Mouse (Mus musculus): Measurements from ENCODE around the gene Dnajb4.

Gene Dnajb4

DNA sequence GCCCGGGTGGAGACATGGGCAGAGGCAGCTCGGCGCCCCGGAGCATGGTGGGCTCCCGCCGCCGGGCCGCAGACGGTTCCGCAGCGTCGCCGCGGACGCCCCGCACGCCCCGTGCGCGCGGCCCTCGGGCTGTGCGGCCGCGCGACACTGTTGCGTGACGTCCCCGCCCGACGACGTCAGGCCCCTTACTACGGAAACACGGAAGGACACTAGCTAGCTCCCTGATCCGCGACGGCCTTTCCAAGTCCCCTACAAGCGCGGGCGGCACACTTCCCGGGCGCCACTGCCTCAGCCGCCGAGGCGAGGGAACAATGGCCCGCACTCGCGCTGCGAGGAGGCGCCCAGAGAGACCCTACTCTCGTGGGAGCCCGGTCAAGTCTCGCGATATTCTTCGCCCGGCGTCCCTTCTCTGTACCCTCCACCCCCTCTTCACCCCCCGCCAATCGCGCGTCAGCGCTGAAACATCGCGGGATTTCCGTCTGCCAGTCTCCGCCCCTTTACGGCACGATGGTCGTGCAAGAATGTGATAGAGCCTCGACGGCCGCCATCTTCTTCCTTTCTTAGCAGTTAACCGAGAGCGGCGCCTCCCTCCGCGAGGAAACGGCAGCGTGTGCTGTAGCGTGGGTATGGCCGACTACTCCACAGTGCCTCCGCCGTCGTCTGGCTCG is at the start of gene Dnajb4, which contains the start of gene Fubp1:
Gene Dnajb4 (minus strand): TSS at position 336 of the 668 bp plus-strand sequence.
Gene Fubp1 (plus strand): TSS at position 456 of the 668 bp plus-strand sequence.
- peak; percentile 100 for DNase-seq

DNA sequence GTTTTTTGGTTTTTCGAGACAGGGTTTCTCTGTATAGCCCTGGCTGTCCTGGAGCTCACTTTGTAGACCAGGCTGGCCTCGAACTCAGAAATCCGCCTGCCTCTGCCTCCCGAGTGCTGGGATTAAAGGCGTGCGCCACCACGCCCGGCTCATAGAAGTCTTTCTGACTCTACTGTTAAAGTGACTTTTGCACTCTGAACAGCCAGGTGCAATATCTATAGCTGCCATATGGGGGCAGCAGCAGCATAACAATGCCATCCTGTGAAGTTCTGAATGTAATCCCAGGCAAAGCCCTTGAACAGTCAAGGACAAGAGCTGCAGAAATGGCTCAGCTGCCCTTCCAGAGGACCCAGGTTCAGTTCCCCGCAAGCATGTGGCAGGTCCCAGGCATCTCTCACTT is 49.3 kb upstream of the Dnajb4 start:
- DNase-seq, result peak; percentile 86

DNA sequence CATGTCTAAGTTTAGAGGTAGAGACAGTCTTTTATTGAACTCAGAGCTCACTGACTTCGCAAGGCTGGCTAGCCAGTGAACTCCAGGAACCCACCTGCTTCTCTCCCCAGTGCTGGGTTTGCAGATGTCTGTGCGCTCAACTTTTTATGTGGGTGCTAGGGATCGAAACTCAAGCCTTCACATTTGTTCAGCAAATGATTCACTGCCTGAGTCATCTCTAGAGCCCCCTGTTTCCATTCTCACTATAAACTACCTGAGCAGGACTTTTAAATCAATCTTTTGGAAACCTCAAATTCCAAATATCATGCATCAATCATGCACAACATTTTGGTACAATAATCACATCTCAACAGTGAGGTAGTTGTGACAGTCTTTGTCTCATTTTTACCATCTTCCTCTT is 47.4 kb upstream of the Dnajb4 start:
- no peak for DNase-seq

DNA sequence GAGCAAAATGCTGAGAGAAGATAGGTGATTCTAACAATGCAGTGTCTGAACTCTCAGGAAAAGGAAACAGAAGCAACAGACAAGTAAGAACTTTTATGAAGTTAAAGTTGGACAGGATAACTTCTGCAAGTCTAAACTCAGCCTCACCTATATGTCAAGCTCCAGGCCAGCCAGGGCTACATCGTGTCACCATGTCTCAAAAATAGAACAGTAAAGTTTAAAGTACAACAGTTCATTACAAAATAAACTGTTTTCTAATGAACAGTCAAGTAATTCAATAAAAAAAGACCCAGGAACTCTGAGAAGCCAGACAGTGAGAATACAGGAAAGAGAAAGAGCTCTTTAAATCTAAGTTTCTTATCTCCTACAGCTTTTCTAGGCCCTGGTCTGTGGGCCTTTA is 40.4 kb upstream of the Dnajb4 start:
- no peak for DNase-seq

DNA sequence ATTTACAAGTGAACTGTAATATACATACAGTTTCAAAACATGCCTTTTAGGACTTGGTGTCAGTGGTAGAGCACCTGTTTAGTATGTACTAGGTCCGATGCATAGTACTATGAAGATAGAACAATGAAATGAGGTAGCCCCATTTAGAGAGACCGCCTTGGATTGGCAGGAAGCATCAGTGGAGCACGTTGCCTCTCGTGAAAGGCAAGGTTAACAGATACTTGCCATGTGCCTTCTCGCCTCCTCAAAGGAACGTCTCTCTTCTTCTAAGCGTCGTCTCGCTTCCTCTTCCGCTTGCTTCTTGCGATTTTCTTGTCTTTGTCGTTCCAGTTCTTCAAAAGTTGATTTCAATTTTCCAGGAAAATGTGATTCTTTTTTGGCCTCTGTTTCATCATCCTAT is 37.6 kb upstream of the Dnajb4 start:
- DNase-seq, result no peak

DNA sequence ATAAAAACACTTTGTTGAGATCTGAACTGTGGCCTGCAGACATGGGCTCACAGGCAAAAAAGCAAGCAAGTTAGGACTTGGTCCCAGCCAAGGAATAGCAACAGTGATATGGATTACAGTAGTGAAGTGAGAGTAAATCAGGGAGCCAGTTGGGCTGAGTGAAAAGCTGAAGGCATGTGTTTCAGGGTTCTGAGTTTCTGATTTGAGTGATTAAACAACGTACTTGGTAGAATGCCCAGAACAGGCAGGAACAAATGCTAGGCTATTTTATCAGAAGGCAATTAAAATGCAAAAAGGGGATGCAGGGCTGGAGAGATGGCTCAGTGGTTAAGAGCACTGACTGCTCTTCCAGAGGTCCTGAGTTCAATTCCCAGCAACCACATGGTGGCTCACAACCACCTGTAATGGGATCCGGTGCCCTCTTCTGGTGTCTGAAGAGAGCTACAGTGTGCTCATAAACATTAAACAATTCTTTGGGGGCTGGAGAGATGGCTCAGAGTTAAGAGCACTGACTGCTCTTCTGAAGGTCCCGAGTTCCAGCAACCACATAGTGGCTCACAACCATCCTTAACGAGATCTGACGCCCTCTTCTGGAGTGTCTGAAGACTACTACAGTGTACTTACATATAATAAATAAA is 35.3 kb upstream of the Dnajb4 start:
- DNase-seq, result no peak

DNA sequence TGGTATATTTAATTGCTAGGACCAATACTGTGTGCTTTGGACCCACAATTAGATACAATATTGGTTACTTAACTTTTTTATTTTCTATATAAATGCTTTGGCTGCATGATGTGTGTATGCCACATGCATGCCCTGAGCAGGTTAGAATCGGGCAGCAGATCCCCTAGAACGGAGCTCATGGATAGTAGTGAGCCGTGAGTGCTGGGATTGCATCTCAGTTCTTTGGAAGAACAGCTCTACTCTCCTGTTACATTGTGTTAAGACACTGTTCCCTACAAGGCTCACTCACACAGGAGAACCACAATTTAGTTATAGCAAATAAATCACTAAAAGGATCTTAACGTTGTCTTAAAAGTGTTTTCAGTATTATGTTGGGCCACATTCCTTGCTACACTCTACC is 33.2 kb upstream of the Dnajb4 start:
- no peak for DNase-seq

DNA sequence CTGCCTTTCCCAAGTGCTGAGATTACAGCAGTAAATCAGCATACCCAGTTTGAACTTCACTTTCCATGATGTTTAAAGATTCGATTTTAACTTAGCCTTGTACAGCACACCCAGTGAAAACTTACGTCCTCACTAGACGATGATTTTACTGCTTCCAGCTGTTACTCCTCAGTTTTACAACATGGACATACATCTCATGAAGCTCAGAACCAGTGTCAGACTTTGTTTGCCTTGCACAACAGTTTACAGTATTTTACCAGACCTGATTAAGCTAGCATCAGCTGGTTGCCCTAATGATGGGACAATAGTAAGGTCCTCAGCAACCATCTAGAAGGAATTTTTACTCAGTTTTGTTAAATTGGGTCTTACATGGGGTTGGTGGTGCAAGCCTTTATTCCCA is 31.0 kb upstream of the Dnajb4 start:
- DNase-seq, result no peak

DNA sequence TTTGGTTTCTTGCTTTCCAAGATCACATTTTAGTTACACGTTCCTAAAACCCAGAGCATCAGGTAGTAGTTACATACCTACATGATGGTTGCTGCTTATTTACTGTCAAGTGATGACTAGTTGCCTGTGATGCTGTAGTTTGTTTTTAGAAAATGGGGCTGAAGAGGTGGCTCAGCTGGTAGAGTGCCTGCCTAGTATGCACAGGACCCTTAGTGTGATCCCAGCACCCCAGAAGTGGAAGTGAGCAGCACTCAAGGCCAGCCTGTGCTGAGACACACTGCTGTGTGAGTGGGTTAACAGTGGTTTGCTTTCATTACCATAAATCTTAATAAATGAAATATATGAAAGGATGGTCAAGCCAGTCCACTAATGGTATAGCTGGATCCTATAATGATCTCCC is 29.5 kb upstream of the Dnajb4 start:
- DNase-seq, result no peak

DNA sequence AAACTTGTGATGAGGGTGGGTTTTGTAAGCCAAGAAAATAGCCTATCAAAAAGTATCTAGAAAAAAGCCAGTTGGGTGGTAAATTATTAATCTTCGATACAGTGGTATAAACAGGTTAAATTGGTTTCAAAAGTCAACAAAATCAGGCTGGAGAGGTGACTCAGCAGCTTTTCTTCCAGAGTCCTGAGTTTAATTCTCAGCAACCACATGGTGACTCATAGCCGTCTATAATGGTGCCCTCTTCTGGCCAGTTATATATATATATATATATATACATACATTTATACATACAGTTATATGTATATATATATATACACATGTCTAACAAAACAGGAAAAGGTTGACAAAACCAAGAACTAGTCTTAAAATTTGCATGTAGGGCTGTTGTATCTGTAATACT is 28.7 kb upstream of the Dnajb4 start:
- no peak for DNase-seq

DNA sequence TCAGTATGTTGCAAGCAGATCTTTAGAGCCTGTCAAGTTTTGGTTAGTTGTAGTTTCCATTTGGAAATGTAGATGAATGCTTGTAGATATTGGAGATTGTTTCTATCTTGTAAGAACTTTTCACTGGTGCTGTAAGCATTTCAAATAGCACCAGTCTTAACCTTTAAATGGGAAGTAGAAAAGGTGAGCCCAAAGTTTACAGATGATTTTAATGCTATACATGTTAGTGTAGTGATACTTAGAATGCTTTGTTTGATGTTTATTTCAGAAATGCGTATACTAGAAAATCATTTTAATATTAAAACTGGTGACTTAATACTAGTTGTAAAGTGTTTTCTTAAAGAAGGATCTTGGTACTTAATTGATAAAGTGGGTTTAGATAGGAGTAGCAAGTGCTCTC is 25.7 kb upstream of the Dnajb4 start:
- DNase-seq, result no peak

DNA sequence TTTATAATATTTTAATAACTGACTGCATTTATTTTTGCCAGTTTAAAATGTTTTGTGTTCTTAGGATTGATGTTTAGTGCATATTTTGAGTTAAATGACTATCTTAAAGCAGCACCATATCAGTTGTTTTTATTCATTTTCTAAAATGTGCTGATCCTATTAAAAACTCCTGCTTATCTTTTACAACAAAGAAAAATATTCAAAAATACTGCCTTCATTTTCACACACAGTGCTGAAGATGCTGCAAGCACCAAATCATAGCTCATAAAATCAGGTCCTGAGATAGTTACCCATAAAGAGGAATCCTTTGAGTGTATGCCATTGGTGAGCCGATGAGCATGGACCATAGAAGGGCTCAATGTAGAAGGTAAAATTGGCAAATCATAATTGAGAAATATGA is 25.1 kb upstream of the Dnajb4 start:
- DNase-seq, result no peak

DNA sequence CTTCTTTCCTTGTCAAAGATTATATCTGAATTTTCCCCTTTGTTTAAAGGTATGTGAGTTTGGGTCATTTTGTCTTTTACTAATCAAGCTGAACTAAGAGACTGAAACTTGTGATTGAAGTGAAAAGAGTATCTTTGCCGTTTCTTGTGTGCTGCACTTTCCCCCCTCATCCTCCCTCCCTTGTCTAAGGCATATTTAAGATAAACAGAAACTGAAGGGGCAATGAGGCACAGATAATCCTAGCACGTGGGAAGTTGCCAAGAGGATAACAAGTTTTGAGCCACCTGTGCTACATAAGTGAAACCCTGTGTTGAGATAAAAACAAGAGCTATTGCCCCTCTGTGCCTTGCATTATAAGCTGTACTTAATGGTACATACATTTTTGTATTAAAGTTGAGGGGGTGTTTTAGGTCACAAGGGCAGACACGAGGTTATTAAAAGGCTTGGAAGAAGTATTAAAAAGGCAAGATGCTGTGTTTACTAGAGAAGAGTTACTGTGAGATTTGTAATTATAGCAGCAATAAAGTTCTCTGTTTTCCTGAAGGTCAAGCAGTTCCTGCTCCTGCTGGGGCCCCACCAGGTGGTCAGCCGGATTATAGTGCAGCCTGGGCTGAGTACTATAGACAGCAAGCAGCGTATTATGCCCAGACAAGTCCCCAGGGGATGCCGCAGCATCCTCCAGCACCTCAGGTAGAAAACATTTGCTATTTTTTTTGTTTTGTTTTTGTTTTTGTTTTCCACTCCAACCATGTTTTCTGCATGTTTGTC is 21.4 kb upstream of the Dnajb4 start:
- peak; percentile 16 for DNase-seq

DNA sequence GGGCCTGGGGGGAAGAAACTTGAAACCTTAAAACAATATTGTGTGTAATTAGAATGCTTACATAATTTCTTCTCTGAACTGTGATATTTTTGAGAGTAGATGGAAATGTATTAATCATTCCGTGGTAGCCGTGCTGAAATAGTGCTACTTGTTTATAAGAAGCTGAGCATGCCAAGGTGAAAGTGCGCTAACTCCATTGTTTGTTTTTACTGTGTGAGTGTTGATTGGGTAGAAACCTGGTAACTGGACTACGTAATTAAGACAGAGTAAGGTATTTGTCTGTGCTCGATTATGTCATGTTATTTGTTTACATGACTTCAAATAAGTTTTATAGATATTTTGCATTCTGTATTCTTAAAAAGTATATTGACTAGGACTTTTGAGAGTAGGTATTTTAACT is 19.2 kb upstream of the Dnajb4 start:
- DNase-seq, result no peak

DNA sequence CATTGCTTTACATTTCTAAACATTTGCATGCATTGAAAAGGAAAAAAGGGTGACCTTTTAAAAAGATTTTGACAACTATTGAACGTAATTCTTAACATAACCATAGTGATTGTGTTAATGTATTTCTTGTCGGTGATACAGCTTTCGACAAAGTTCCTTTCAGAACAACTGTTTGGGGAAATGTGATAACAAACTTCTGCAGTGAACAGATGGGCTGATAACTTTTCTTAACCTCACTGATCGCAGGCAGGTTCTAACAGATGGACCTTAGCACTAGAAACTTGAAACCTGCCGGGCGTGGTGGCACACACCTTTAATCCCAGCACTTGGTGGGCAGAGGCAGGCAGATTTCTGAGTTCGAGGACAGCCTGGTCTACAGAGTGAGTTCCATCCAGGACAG is 18.7 kb upstream of the Dnajb4 start:
- no peak for DNase-seq

DNA sequence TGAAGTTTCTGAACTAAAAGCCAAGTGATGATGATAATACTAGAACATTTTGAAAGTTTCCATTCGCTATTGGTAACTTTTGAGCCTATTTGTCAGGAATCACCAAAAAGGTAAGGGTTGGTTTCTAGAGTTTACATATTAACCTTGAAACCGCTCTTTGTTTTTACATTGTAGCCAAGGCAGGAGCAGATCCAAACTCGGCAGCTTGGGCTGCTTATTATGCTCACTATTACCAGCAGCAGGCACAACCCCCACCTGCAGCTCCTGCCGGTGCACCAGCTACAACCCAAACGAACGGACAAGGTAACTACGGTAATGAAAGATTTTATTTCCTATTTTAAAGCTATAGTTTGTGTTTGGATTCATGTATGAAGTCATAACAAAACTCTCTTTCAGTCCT is 15.8 kb upstream of the Dnajb4 start:
- DNase-seq, result no peak

DNA sequence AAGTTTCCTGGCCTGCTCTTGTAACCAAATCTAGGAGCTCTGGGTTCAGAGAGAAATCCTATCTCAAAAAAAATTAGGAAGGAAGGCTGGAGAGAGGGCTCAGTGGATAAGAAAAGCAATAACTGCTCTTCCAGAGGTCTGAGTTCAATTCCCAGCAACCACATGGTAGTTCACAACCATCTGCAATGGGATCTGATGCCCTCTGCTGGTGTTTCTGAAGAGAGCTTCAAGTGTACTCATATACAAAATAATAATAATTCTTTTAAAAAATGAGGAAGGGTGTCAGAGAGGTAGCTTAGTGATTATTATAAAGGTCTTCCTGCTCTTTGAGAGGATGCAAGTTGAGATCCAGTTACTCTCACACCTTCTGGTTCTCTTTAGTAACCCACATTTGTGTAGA is 14.8 kb upstream of the Dnajb4 start:
- no peak for DNase-seq

DNA sequence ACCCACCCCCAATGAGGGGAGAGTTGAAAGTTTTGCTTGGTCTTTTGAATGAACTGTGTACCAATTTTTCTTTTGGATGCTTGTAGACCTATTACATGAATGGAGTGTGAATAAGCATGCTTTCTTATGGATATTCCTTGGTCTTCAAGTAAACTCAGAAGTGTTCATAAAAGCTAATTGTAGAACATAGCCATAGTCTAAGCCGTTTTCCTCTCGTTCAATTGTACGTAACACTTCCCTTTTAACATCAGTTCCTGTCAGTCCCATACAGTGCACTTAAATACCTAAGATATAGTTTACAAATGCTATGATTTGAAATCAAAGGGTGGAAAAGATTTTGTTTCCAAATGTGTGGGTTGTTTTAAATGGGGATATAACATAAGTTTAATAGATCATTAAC is 3.3 kb upstream of the Dnajb4 start:
- no peak for DNase-seq

DNA sequence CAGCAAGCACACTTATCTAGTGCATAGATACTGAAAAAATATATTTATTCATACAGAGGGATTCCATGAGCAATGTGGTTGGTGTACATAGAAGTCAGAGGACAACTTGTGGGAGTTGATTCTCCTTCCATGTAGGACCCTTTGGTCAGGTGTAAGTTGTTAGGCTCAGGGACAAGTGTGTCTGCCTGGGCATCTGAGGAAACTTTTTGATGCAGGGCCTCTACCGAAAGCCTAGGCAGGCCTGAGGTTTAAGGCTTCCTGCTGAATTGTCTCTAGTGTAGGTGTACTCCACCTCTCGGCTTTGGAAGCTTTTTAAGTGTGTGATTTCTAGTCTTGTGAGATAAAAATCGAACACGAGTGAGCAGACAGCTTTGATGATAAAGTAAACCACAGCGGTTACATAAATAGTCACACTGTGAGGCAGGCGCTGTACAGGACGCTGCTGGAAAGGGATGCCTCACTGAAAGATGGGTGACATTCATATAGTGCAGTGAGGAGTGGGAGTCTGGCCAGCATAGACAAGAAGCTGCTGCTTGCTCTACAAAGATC is 1.7 kb upstream of the Dnajb4 start:
- no peak for DNase-seq

DNA sequence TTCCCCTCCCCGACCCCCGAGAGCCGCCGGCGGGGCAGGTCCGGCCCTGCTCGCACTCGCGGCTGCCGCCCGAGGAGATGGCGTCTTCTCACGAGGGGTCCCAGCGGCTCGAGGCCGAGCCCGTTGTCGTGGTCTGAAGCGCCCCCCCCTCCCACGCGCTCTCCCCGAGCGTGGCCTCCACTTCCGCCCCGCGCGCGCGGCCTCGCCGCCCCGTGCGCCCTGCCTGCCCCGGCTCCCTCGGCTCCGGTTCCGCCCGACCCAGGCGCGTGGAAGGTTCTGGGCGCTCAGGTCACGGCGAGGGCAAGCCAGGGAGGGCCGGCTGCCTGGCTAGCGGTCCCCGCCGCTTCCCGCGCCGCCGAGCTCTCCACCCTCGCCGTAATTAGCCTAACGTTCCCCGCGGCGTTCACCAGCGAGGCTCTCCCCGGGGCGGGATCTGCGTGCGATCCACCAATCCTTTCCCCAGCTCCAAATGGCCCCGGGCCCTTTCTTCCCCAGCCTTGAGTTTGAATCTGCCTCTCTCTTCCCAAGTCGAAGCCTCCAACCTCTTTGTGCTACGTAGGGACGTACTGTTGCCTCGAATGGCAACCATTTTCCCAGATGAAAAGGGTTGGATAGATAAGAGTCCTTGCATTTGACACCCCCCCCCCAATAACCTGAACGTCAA is 758 bp upstream of the Dnajb4 start:
- peak; percentile 82 for DNase-seq

DNA sequence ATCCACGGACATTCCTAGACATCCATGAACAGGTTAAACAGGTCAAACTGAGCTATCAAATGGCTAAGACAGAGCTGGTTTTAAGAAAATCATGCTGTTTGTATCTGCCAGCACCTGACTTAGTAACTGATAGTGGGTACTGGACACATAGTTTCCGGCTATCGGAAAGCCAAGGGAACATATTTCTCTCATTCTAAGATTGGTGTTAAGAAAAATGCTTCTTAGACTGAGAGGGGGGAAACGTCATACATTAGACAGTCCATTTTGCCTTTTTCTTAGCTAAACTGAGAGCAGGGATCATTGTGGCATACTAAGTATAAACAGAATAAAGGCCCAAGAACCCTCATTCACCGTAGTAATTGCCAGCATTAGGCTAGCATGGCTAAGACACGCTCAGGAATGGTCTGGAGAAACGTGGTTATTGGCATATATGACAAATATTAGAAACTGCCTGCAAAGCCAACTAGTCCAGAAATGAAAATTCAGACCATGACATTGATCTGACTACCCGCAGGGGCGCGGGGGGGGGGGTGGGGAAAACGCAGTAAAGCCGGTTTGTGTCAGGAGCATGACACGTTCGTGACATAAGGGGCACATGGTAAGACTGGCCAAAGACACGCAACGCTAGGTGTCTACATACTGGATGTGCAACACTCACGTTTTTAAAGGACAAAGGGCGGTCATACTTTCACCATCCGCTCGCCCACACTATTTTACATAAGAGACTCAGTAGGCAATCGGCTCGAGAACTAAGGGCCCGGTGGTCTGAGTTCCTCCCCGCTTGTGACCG is 730 bp downstream of the Dnajb4 start:
- DNase-seq, result no peak

DNA sequence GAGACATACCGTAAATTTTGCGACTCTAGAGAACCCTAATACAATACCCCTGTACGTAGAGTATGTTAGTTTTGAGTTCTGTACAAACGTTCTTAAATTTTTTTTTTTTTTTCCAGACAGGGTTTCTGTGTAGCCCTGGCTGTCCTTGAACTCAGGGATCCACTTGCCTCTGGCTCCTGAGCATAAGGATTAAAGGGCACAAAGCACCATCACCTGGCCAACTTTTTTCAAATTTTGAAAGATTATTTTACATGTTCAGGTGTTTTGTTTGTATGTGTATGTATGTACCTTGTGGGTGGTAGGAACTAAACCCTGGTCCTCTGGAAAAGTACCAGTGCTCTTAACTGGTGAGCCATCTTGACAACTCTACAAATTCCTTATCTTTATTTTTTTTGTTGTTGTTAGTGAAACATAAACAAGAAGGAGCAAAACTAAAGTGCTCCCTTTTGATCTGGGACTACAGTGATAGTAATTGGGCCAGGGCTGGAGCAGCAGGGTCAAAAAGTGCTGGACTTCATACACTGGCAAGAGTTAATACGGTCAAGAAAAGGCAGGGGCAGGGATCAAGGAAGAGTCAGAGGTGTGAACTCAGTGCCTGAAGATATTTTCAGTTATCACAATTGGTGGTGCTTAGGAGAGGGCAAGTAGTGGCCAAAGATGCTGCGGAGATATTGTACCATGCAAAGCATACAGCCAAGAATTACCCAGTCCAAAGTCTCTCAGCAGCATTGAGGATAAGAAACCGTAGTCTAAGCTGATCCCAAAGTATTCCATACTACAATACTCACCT is 1.8 kb downstream of the Dnajb4 start:
- DNase-seq, result no peak

Data from kidney, postnatal 10 days (tissue).